Mouse (Mus musculus) bone marrow macrophage, adult 2 months (primary cell): ENCODE data around the gene Ankrd34a. TPM values are rescaled to one million over a fixed set of nuclear protein-coding genes. Genes with fewer than 3 reads are reported as not detected.

Experiments used
- H3K27ac ChIP-seq: 2 replicates; pipeline ENCODE4 v1.5.1; 2012; ENCODE audit warnings: low read depth, low read length; ENCODE audit not compliant: insufficient read depth
- H3K4me1 ChIP-seq: 2 replicates; pipeline ENCODE4 v1.6.1; 2012; ENCODE audit warnings: low read length; ENCODE audit not compliant: control insufficient read depth, insufficient read depth
- H3K4me3 ChIP-seq: 2 replicates; pipeline ENCODE4 v1.5.1; 2012; ENCODE audit warnings: mild to moderate bottlenecking, low read length, moderate library complexity; ENCODE audit not compliant: insufficient read depth
- CTCF ChIP-seq: IDR thresholded peaks from 2 replicates; pipeline ENCODE4 v1.5.1; 2012; ENCODE audit warnings: low read depth, mild to moderate bottlenecking, low read length, moderate library complexity
- POLR2A ChIP-seq: IDR thresholded peaks from 2 replicates; pipeline ENCODE4 v1.6.1; 2012; ENCODE audit warnings: mild to moderate bottlenecking, low read depth, low read length, borderline replicate concordance
- polyA plus RNA-seq: library from polyadenylated mRNA; stranded (reverse); fragments of >200 nt; gene quantifications from 2 replicates; pipeline ENCODE4 v1.2.4, GENCODE M21; 2012; ENCODE audit not compliant: missing spikeins, insufficient read depth, insufficient read length

Ankrd34a gene
- polyA plus RNA-seq, 1 experiment = 0.28 TPM

DNA sequence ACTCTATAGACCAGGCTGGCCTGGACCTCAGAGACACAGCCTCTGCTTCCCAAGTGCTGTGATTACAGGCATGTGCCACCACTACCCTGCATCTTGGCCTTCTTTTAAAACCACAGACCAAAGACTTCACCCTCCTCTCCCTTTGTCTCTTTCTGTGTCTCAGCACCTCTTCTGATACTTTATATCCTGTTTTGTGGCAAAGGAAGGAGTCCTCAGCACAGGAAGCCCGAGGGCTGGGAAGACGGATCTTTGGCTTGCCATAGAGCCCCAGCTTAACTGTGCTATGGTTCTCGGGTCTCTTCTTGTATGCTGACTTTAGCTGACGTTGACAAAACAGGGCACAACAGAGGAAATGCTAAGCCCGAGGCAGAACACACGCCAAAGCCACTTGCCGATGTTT, 25.8 kb upstream of the Ankrd34a start:
- H3K4me1 ChIP-seq = peaks cover 59% of the 10 kb centered on the region
- peak overlapping the region; percentile 86 for H3K27ac ChIP-seq
- H3K4me3 ChIP-seq = no peak overlapping the region
- TF ChIP-seq POLR2A (no peak), CTCF (no peak)

DNA sequence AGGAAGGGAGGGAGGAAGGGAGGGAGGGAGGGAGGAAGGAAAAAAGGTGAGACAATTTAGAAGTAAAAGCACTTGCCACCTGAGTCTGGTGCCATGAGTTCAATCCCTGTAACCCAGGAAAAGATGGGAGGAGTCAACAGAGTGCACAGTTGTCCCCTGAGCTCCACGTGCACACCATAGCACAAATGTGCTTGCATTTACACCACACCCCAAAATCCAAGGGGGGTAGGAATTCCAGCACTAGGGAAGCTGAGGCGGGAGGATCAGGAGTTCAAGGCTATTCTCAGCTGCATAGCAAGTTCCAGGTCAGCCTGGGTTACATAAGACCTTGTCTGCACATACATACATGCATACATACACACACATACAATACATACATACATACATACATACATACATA, 25.1 kb upstream of the Ankrd34a start:
- H3K4me1 ChIP-seq = peaks cover 56% of the 10 kb centered on the region
- no peak overlapping the region for H3K4me3 ChIP-seq
- peak overlapping the region; percentile 86 for H3K27ac ChIP-seq
- TF ChIP-seq CTCF (no peak), POLR2A (no peak)

DNA sequence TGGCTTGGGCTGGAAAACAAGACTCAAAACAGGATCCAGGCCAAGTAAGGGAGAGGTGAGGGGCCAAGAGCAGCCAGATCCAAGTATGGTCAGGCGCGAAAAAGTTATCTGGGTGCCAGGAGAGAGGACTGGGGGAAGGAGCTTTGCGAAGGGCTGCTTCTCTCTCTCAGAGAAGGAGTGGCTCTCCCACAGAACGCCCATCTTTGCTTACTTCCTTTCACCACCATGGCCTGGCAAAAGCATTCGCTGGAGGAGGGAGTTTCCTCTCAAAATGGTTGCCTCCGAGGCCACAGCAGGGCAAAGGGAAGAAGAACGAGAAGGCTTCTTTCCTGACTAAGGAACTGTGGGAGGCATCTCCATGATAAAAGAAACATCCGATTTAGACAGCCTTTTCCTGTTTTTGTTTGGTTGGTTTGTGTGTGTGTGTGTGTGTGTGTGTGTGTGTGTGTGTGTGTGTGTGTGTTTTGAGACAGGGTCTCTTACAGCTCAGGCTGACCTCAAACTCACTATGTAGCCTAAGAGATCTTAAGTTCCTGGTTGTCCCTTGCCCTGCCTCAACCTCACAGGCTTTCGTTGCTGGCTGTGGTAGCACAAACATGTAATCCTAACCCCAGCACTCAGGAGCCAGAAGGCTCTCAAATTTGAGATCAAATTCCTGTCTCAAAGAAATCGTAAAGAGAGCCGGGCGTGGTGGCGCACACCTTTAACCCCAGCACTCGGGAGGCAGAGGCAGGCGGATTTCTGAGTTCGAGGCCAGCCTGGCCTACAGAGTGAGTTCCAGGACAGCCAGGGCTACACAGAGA, 24.3 kb upstream of the Ankrd34a start:
- Histone ChIP-seq H3K4me3 (no peak overlapping the region), H3K4me1 (peaks cover 48% of the 10 kb centered on the region), H3K27ac (peak overlapping the region; percentile 86)
- no peak for TF ChIP-seq POLR2A
- no peak for TF ChIP-seq CTCF

DNA sequence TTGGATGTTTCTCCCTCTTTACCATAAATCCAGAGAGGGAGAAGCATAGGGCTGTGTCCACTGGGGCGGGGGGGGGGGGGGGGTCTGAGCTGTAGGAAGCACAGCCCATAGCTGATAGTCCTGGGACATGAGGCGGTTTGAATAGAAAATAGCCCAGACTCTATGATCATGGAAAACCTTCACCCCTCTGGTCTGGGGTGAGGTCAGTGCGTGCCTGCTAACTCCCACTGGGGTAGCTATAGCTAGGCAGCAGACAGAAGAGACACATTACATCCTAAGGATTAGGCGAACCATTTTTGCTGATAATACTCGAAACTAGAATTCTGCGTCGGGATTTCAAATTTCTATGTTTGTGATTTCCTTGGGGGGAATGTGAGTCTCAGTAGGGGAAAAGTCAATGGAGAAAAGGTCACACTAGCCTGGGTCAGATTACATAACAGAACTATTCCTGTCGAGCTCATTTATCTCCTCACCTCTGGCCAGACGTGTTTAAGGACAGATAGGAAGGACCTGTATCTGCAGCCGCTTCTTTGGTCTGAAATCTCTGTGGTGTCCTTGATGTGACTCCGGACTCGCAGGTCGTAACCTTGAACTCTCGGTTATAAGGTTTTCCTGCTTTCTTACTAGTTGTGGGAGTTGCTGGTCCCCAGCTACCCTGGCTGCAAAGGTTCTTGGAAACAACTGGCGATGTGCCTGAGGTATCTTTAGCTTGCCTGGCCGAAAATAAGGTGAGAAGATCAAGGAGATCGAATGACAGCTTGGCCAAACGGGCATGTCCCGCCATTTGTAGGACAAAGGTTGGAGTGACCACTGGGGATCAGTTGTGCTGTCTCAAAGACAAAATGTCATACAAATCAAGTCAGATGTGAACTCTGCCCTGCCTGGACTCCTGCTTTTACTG, 22.6 kb upstream of the Ankrd34a start:
- no peak overlapping the region for H3K27ac ChIP-seq
- H3K4me1 ChIP-seq = peaks cover 49% of the 10 kb centered on the region
- no peak for TF ChIP-seq POLR2A
- TF ChIP-seq CTCF = no peak
- no peak overlapping the region for H3K4me3 ChIP-seq

DNA sequence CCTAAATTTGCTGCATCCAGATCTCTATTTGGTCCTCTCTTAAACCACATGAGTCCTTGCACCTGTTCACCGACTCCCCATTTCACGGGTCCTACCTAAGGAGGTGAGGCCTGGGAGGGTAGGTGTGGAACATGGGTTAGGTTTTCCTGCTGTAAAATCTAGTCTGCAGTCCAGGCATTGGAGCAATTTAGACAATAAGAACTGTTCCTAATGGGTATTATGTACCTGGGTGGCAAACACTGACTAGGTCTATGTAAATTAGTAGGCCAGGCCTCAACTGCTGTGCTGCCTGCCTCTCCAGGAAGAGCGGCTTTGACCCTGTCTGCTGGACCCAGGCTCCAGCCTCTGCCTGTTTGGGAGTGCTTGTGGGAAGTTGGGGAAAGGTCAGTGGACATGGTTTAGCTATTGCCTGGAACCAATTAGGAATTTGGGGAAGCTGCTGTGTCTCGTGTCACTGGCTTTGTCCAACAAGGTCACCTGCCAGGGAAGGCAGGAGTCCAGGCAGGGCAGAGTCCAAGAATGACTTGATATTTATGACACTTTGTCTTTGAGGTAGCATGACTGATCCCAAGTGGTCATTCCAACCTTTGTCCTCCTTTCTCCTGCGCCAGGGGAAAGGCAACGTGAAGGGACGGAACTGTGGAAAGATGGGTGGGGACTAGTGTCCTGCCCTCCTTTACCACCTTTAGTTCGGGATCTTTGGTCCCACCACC, 21.0 kb upstream of the Ankrd34a start:
- H3K4me3 ChIP-seq = peak overlapping the region; percentile 55
- H3K27ac ChIP-seq = peak overlapping the region; percentile 98
- H3K4me1 ChIP-seq = peaks cover 52% of the 10 kb centered on the region
- TF ChIP-seq POLR2A = no peak
- no peak for TF ChIP-seq CTCF

DNA sequence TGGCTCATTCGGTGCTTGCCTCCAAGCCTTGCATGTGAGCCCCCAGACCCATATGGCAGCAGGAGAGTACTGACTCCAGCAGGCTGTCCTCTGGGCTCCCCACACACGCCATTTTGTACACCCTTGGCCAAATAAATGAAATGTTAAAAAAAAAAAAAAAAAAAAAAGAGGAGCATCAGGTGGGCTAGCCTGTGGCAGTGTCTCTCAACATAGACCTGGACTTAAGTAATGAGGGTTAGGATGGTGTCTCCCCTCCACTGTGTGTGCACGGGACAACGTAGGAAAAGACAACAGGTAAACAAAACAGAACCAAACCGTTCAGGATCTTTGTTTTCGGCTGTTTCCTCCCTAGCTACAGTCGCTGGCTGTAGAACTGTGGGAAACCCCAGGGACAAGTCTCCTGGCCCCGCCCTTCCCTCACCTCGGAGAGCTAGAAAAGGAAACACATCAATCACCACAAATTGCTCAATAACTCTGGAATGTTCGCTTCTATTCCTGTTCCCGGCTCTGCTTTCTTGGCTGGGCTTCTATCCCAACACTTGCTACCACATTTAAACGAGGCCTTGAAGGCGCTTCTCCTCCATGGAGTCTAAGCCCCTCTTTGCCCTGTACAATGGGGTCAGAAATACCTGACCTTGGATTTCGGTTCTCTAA, 20.3 kb upstream of the Ankrd34a start:
- peak overlapping the region; percentile 55 for H3K4me3 ChIP-seq
- TF ChIP-seq CTCF (no peak), POLR2A (peak; percentile 8; the same call in 1 of the 2 replicates)
- H3K4me1 ChIP-seq = peaks cover 45% of the 10 kb centered on the region
- H3K27ac ChIP-seq = peak overlapping the region; percentile 98

DNA sequence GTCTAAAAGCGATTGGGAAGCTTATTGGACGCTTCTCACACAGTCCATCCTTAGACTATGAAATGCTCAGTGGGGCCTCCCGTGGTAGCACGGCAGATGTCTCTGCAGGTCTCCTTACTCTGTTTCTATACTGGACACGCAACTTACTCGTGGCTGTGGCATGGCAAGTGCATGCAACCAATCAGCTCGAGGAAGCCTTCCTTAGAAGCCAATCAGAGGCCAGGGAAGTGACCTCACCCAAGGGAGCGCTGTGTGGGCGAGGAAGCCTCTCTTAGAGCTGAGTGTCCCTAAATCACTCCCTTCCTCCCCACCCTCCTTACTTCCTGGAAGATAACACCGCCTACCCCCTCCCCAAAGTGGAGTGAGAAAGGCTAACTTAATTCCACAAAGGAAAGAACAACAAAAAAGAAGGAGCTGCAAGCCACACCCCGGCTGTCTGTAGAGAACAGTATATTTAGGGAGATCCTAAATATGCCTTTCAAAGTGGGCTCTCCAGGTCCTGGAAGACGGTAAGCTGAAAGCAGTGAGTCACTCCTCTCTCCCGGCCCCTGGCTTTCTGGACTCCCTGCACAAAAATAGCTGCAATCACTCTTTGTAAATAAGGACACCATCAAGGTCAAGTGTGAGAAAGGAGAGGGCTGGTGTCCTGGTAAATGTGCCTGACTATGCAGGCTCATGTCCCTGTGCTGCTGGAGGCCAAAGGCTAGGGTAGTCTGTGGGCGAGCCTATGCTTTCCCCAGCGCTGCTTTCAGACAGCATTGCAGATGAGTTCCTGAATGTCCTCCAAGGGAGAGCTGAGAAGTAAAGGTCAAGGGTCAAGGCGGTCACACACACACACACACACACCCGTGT, 19.5 kb upstream of the Ankrd34a start, which contains the start of gene Gm16253:
TSS of gene Gm16253 (plus strand) at position 295 of the 852 bp plus-strand sequence.
- Histone ChIP-seq H3K4me3 (peak within 1 kb of the TSS; percentile 55), H3K4me1 (peaks cover 37% of the 10 kb centered on the region), H3K27ac (peak within 1 kb of the TSS; percentile 98)
- TF ChIP-seq CTCF (no peak), POLR2A (no peak)

DNA sequence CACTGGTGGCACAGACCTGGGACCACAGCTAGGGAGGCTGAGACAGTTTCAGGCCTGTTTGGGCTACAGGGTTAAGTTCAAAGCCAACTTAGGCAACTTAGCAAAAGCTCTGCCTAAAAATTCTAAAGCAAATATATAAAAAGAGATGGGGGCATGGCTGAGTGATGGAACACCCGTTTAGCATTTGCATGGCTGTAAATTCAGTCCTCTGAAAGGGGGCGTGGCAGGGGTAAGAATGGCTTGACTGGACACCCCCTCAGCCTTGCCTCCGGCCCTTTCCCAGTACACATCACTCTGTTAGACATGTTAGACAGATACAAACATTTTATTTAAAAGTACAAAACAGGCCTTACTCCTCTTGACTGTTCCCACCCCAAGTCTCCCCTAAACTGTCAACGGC, 18.9 kb upstream of the Ankrd34a start:
- Histone ChIP-seq H3K27ac (peak overlapping the region; percentile 96), H3K4me1 (peaks cover 33% of the 10 kb centered on the region), H3K4me3 (peak overlapping the region; percentile 47)
- no peak for TF ChIP-seq CTCF
- TF ChIP-seq POLR2A = no peak
